Mouse (Mus musculus) left cerebral cortex, adult 2 months (tissue): ENCODE data around the gene Tmem169. TPM values are rescaled to one million over a fixed set of nuclear protein-coding genes. Genes with fewer than 3 reads are reported as not detected.

Source experiments
- DNase-seq, 2 experiments: peaks; one replicate each; pipeline ENCODE4 v3.0.0; 2021 to 2022; ENCODE audit warnings: low spot score in 2 of 2, mixed read lengths in 1 of 2; ENCODE audit errors: extremely low spot score in 1 of 2
- H3K27ac ChIP-seq: fragments of 200-600 bp; 2 replicates; pipeline ENCODE4 v1.8.1; 2022
- H3K4me3 ChIP-seq: fragments of 200-600 bp; 2 replicates; pipeline ENCODE4 v1.8.1; 2022
- CTCF ChIP-seq: fragments of 200-600 bp; IDR thresholded peaks from 2 replicates; pipeline ENCODE4 v1.8.1; 2022; ENCODE audit warnings: antibody characterized with exemption, mild to moderate bottlenecking, moderate library complexity
- intact Hi-C: fragments of 180-260 bp; cut with DNase I; formaldehyde crosslinking; loops from one replicate; pipeline ENCODE4 v1.15.1; 2025
- total RNA-seq, 2 experiments: library from RNA; stranded (reverse); gene quantifications; 2 replicates each; pipeline ENCODE4 v1.2.3; 2021

The Tmem169 gene
- total RNA-seq, 2 experiments from 2014 or later, result 17.7 to 19.4 TPM

- peak overlapping the region; percentile 90; the same call in 1 of the 2 replicates for H3K27ac ChIP-seq
- TF ChIP-seq CTCF, result no peak
- DNase-seq, result peak in 1 of 2 experiments; percentile 19
- peak overlapping the region; percentile 56 for H3K4me3 ChIP-seq
- intact Hi-C loops, result loop anchor here (1.0 kb wide), 1 partner anchor 9 kb away; no protein-coding TSS in a partner anchor
Measured at GRCm38 (mm10) chr1:72253881-72254491, 30.2 kb upstream of the Tmem169 start.

- peak overlapping the region; percentile 56 for H3K4me3 ChIP-seq
- H3K27ac ChIP-seq, result peak overlapping the region; percentile 90
- TF ChIP-seq CTCF, result no peak
- DNase-seq, result peak; percentile 78 to 85
- intact Hi-C loops, result no loop called here
Measured at GRCm38 (mm10) chr1:72254545-72255061, 29.6 kb upstream of the Tmem169 start.

GRCm38 (mm10) chr1:72255062-72255853 lies 28.9 kb upstream of the Tmem169 start:
- H3K27ac ChIP-seq, result peak overlapping the region; percentile 90; the same call in 1 of the 2 replicates
- DNase-seq, result peak; percentile 20 to 25
- intact Hi-C loops, result no loop called here

GRCm38 (mm10) chr1:72255854-72256175 lies 28.4 kb upstream of the Tmem169 start:
- intact Hi-C loops, result no loop called here
- no peak overlapping the region for H3K4me3 ChIP-seq
- H3K27ac ChIP-seq, result no peak overlapping the region
- DNase-seq, result no peak
- TF ChIP-seq CTCF, result no peak

More at GRCm38 (mm10) chr1:72255062-72255853, 28.9 kb upstream of the Tmem169 start:
- H3K4me3 ChIP-seq, result peak overlapping the region; percentile 56
- no peak for TF ChIP-seq CTCF

GRCm38 (mm10) chr1:72256381-72257256 lies 27.6 kb upstream of the Tmem169 start:
- no peak overlapping the region for H3K27ac ChIP-seq
- intact Hi-C loops, result no loop called here
- H3K4me3 ChIP-seq, result no peak overlapping the region
- no peak for TF ChIP-seq CTCF
- DNase-seq, result no peak

- TF ChIP-seq CTCF, result no peak
- Histone ChIP-seq H3K4me3 (no peak overlapping the region), H3K27ac (no peak overlapping the region)
- intact Hi-C loops, result no loop called here
- no peak for DNase-seq
Measured at GRCm38 (mm10) chr1:72263099-72263498, 21.1 kb upstream of the Tmem169 start.

GRCm38 (mm10) chr1:72278085-72278484 lies 6.1 kb upstream of the Tmem169 start:
- no peak overlapping the region for H3K27ac ChIP-seq
- no peak for TF ChIP-seq CTCF
- no peak overlapping the region for H3K4me3 ChIP-seq
- intact Hi-C loops, result no loop called here
- DNase-seq, result no peak

- no peak for TF ChIP-seq CTCF
- Histone ChIP-seq H3K4me3 (no peak overlapping the region), H3K27ac (no peak overlapping the region)
- DNase-seq, result no peak
- intact Hi-C loops, result no loop called here
Measured at GRCm38 (mm10) chr1:72282604-72283003, 1.6 kb upstream of the Tmem169 start.

- intact Hi-C loops, result loop anchor here (1.0 kb wide), 1 partner anchor 23 kb away; the partner anchor contains the start of gene Xrcc5
Measured at GRCm38 (mm10) chr1:72284539-72284938, 370 bp downstream of the Tmem169 start.

GRCm38 (mm10) chr1:72286904-72287303 lies 2.7 kb downstream of the Tmem169 start:
- DNase-seq, result no peak
- no peak overlapping the region for H3K4me3 ChIP-seq
- H3K27ac ChIP-seq, result no peak overlapping the region
- intact Hi-C loops, result no loop called here
- TF ChIP-seq CTCF, result no peak

More at GRCm38 (mm10) chr1:72284539-72284938, 370 bp downstream of the Tmem169 start:
- H3K4me3 ChIP-seq, result peak overlapping the region; percentile 69
- peak overlapping the region; percentile 75 for H3K27ac ChIP-seq
- DNase-seq, result peak in 1 of 2 experiments; percentile 17
- no peak for TF ChIP-seq CTCF

- DNase-seq, result no peak
- Histone ChIP-seq H3K27ac (no peak overlapping the region), H3K4me3 (no peak overlapping the region)
- no peak for TF ChIP-seq CTCF
- intact Hi-C loops, result no loop called here
Measured at GRCm38 (mm10) chr1:72287893-72288292, 3.7 kb downstream of the Tmem169 start.
